Mouse (Mus musculus): Measurements from ENCODE around the gene Lrfn5.

The Lrfn5 gene

GRCm38 (mm10) chr12:61522829-61523370 is at the start of gene Lrfn5:
TSS of gene Lrfn5 (plus strand) at chr12:61523150.
- in situ Hi-C loops (cut with MboI), result no loop called here

- in situ Hi-C loops (cut with MboI), result no loop called here
Observed at GRCm38 (mm10) chr12:61521501-61522147, 1.3 kb upstream of the Lrfn5 start.

DNA sequence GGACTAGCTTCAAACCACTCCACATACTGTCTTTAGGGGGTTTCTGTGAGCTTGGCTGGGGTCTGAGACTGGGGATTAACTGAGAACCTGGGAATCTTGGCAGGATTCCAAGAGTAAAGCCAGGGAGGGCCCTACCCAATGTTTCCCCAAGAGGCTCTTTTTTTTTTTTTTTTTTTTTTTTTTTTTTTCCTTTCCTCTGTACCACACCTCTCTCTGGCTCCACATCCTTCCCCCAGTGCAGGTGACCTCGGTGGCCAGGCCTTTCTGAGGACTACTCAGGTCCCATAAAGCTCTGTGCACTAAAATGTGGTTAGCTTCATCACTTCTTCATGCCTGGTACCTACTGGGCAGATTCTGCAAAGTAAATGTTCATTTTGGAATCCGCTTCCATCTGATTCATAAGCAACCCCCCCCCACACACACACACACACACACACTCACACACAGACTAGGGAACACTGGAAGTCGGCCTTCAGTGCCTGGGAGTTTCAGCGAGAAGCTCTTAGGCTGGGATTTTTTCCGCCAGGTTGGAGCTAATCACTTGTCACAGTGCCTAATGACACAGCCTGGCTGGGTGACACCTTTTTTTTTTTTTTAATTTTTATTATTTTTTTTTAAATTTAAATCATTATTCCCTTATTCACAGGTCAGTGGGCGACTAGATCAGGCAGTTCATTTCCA is 662 bp upstream of the Lrfn5 start:
- in situ Hi-C loops (cut with MboI), result no loop called here

DNA sequence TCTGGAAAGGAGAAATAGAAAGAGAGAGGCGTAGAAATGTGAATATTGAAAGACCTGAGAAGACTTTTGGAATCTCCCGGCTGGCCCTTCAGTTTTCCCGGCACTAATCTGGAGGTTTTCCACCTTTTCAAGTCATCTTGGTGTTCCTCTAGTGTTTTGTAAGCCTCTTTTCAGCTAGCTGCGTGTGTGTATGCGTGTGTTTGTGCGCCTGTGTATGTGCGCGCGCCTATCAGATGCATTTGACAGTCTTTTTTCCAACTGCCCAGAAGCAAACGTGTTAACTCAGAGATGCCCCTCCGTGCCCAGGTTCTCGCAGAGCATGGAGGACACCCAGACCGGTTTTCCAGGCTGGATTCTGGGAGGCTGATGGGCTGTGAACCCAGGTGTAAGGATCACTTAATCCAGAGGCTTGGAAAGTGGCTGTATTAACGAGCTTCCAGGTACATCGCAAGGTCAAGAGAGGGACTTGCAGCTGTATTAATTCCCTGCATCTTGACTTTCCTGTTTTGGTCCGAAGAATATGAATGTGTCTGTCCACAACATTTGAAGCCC is 757 bp downstream of the Lrfn5 start:
- in situ Hi-C loops (cut with MboI), result no loop called here

GRCm38 (mm10) chr12:61524183-61524651 is 1.3 kb downstream of the Lrfn5 start:
- in situ Hi-C loops (cut with MboI), result no loop called here

DNA sequence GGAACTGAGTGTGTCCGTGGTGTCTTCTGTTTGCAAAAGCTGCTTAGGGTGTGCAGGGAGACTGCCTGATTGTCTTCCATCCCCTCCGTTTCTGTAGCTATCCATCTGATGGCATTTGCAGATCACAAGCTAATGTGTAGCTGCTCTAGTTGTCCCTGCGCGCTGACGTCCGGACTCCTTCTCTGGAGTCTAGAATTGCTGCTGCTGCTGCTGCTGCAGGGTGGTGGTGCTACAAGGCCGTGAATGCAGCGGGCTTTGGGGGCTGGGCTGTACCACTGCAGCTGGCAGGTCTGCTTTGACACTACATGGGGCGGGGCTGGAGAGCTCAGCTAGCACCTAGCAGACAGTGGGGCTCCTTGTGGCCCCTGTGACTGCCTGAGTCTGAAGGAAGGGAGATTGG is 3.2 kb downstream of the Lrfn5 start:
- in situ Hi-C loops (cut with MboI), result no loop called here

DNA sequence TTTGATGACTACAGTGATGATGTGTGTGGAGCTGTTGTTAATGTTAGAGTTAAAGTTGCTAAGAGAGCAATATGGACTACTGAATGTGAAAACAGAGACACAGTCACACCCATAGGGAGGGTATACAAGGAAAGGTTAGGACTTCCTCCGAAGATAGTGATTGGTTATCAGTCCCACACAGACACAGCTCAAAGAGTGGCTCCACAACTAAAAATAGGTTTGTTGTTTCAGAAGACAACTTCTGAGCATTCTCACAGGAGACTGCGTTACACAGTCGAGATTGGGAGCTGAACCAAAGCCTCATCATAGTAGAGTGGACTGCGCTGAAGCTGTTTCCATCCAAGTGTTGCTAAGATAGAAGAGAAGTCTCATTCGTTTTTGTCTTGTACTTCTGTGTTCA is 57.0 kb downstream of the Lrfn5 start:
- in situ Hi-C loops (cut with MboI), result no loop called here

GRCm38 (mm10) chr12:61600305-61600704 is 77.4 kb downstream of the Lrfn5 start:
- in situ Hi-C loops (cut with MboI), result no loop called here

GRCm38 (mm10) chr12:61607871-61608270 is 84.9 kb downstream of the Lrfn5 start:
- in situ Hi-C loops (cut with MboI), result no loop called here

DNA sequence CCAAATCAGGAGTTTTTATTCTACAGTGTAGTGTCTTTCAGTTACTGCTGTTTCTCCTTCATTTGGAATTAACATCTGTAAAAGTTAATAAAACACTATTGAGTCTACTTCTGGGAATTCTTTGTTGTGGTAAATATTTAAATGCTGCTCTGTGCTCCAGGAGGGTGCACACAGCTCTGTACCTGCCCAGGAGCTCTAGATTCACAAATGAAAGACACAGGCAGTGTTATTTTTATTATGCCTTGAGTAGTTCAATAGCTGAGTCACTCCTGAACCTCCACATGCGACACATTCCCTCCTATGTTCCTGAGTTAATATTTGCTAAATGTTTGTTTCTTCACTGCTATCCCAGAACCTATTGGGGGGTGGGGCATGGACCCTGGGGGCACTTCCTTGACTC is 87.1 kb downstream of the Lrfn5 start:
- in situ Hi-C loops (cut with MboI), result no loop called here

DNA sequence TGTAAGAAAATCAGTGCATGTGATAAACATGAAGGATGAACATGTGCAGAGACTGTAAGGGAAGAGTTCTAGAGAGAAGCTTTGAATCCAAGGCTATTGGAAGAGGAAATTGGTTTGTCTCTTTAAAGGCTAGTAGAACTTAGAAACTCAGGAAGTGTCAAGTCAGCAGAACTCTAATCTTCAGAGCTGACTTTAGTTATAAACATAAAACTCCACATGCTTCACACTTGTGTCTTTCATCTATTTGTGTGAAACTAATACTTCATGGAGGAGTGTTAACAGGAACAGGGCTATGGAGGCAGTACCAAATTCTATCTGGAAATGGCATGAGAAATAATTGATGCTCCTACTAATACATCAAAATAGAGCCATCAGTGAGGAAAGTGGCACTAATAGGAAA is 101.6 kb downstream of the Lrfn5 start:
- in situ Hi-C loops (cut with MboI), result no loop called here

DNA sequence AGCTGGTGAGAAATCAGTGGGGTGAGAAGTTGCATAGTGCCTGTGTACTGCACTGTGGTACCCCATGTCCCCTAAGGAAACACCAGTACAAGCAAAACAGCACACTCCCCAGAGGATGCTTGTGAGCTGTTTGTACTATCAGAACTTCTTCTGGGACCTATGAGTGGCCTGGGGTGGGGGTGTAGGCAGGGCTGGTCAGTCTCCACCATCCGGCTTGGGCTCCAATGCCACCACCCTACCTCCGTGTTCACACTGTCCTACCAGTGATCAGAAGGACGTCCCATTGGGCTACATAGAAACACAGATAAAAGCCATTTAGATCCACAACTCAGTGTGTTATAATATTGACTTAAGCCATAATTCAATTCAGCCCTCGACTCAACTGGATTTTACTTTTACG is 131.4 kb downstream of the Lrfn5 start:
- in situ Hi-C loops (cut with MboI), result no loop called here

DNA sequence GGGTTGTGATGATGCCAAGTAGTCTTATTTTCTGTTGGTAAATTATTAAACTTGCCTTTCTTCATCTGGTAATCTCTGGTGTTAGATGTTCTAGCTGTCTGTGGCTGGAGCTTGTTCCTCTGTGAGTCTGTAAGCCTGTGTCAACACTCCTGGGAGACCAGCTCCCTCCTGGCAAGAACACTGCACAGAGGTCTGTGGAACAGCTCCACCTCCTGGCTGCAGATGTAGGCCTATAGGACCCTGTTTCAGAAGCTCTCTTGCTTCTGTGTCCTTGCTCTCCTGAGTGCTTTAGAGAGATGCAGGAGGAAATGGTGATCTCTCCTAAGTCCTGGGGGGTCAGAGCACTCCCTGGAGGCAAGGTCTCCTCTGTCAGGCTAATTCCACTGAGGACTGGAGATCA is 200.2 kb downstream of the Lrfn5 start:
- in situ Hi-C loops (cut with MboI), result no loop called here

DNA sequence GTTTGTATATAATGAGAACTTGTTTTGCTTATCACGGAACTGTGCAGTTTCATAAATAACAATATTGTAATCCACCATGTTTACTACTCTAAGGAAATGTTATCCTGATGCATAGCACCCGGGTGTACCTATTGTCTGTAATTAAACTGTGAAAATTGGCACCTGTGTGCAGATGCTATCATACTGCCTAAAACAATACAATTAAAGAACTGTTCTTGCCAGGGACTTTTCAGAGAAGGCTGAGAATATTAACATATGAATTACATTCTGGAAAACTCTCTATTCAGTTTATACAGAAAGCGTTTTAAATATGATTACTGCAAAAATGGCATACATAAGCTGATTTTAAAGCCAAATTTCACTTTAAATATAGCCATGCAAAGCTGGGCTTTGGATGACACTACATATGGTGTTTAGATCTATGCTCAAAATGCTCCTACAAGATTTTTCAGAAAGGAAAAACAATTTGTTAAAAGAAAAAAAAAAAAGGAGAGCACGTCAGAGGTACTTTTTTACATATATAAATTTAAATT is 284.2 kb downstream of the Lrfn5 start:
- in situ Hi-C loops (cut with MboI), result no loop called here

DNA sequence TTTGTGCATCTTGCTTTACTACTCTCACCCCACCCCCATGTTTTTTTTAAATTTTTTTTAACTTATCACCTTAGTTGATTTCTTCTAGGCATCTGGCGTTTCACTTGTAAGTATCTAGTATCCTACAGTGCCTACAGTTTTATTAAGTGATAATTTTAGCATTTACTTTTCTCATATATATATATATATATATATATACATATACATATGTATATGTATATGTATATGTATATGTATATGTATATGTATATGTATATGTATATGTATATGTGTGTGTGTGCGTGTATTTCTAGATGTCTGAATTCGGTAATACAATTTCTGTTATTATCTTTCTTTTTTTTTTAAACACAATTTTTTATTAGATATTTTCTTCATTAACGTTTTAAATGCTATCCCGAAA is 300.7 kb downstream of the Lrfn5 start:
- in situ Hi-C loops (cut with MboI), result no loop called here

GRCm38 (mm10) chr12:61826311-61826710 is 303.4 kb downstream of the Lrfn5 start:
- in situ Hi-C loops (cut with MboI), result no loop called here

- in situ Hi-C loops (cut with MboI), result no loop called here
Observed at GRCm38 (mm10) chr12:61842599-61843291, 319.8 kb downstream of the Lrfn5 start.

DNA sequence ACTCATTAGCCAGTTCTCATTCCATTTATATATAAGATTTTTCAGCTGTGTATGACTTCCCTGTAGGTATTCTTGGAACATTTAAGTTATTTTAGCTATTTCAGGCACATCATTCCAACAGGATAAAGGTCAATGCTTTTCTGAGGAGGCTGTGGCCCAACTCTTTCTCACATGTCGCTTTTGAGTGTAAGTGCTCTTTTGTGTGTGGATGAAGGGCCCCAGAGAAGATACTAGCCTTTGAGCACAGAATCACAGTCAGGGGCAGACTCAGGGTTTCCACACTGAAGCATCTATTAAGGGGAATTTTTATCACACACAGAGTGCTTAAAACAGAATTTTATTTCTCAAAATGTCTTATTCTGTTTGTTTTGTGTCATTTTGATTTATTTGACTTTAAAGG is 331.2 kb downstream of the Lrfn5 start:
- in situ Hi-C loops (cut with MboI), result no loop called here
